Mouse (Mus musculus): Measurements from ENCODE around the gene Casz1. TPM values are rescaled to one million over a fixed set of nuclear protein-coding genes. Genes with fewer than 3 reads are reported as not detected.

Gene Casz1
- polyA plus RNA-seq, 1 experiment, result 0.03 TPM

DNA sequence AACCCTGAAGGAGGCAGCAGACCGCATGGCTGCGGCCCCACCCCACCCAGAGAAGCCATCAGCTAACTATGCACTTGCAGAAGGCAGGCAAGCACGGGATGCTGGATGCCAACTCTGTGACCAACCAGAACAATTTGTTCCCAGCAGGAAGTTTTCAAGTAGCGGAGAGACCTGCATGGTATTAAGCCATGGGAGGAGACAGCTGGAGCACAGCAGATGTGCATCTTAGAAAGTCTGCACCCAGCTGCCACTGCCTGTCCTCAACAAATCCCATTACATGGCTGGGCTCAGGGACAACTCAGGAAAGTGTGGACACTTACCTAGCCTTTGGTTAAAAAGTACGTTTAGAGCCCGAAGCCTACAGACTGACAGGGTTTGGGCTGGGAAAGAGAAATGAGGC, 178.0 kb downstream of the Casz1 start:
- H3K36me3 ChIP-seq (ENCODE audit: control insufficient read depth), result peaks cover 11% of the 10 kb centered on the region
- H3K27me3 ChIP-seq (ENCODE audit: control insufficient read depth), result no peaks in the 10 kb centered on the region
- H3K4me1 ChIP-seq (ENCODE audit: control insufficient read depth), result peaks cover 1% of the 10 kb centered on the region
- no peaks in the 10 kb centered on the region for H3K9me3 ChIP-seq (ENCODE audit: control insufficient read depth, low read length)
- H3K4me3 ChIP-seq (replicated peaks), result no peak overlapping the region
- TF ChIP-seq GATA1 (IDR thresholded peaks at IDR 0.05; ENCODE audit: low read length), result no peak
- no peak for TF ChIP-seq TAL1 (IDR thresholded peaks at IDR 0.05; ENCODE audit: low read length)

DNA sequence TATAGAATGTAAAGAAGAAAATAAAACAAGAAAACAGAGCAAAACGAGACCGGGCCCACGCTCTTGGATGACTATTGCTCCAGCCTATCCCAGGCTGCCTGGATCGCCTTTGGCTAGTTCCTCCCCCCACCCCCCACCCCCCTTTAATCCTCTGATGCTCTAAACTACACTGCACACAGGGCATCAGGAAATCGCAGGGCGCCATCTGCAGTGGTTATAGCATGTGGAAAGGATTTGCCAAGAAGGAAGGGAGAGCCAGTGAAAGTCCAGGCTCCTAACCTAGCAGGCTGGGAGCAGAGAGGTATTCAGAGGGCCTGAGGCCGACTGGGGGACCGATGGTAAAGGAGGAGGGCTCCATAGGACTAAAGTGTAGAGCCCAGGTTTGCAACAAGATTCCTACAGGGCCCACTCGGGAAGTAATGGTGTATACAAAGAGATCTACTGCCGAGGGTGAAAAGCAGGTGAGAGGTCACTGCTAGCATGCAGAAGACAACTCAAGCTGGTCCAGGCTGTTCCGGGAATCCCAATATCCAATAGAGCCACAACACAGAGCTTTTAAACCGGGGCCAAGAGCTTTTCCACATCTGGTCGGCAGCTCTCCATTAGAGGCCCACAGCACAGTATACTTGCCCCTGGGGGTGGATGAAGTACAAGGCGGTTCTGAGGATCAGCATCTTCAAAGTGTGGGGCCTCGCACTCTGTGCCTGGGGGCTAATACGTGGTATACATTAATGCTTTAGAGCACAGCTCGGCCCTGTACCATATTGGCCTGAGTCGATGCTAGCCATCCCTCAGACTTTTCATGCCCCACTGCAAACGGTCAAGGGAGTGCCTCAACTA, 180.7 kb downstream of the Casz1 start:
- Histone ChIP-seq H3K4me1 (ENCODE audit: control insufficient read depth) (peaks cover 8% of the 10 kb centered on the region), H3K27me3 (ENCODE audit: control insufficient read depth) (no peaks in the 10 kb centered on the region), H3K9me3 (ENCODE audit: control insufficient read depth, low read length) (no peaks in the 10 kb centered on the region), H3K4me3 (replicated peaks) (no peak overlapping the region), H3K36me3 (ENCODE audit: control insufficient read depth) (peaks cover 11% of the 10 kb centered on the region)
- TF ChIP-seq TAL1 (IDR thresholded peaks at IDR 0.05; ENCODE audit: low read length) (no peak), GATA1 (IDR thresholded peaks at IDR 0.05; ENCODE audit: low read length) (no peak)

DNA sequence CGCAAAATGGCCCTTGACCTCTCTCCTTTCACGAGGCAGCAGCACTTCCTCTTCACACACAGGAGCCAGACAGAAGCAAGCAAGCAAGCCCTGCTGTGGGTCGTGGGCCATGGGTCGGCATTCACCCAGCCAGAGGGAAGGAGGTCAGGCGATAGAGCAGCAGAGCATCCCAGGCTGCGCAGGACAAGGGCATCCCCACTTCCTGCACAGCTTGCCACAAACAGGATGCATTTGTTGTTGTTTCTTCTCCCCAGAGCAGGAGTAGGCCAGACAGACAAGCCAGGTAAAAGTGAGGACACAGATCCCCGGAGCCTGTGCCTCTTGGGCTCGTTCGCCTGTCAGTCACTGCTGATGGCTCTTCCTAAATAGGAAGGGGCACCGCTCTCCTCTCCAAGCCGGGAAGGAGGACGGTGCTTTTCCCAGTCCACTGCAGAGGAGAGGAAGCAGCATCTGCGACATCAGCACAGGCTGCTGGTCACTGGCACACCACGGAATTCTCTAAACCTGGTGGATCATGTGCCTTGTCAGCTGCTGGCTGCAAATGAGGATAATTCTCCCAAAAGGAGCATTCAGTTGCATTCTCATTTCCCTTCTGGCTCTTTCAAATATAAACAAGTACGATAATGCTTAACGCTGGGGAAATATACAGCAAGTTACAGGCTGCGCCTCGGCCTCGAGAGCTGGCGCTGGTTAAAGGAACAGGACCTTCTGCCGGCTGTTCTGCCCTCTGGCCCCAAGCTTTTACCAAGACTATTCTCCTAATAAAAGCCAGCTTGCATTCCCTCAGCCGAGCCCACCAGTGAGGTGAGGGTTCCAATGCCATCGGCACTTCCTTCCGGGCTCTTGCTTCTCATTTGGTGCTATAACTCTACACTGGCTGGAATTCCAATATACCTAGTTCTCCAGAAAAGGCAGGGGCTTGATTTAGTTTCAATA, 181.6 kb downstream of the Casz1 start:
- Histone ChIP-seq H3K4me3 (replicated peaks) (no peak overlapping the region), H3K36me3 (ENCODE audit: control insufficient read depth) (peaks cover 11% of the 10 kb centered on the region), H3K9me3 (ENCODE audit: control insufficient read depth, low read length) (no peaks in the 10 kb centered on the region), H3K27me3 (ENCODE audit: control insufficient read depth) (no peaks in the 10 kb centered on the region), H3K4me1 (ENCODE audit: control insufficient read depth) (peaks cover 8% of the 10 kb centered on the region)
- TF ChIP-seq TAL1 (IDR thresholded peaks at IDR 0.05; ENCODE audit: low read length), result no peak

DNA sequence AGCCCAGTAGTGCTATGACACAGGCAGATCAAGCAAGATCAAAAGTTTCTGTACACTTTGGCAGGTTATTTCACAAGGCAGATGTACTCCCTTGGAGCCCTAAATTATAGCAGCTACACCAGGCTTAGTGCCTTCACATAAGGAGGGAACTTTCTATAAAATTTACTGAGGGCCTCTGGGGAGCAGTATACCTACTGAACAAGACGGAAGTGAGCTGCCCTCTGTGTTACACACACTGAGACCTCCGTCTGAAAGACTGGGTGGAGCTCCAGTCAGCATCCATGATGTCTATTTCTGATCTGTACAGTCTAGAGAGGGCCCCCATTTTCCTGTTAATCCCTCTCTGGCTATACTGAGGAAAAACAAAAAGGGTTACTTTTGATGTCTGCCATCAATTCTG, 185.8 kb downstream of the Casz1 start:
- peaks cover 8% of the 10 kb centered on the region for H3K4me1 ChIP-seq (ENCODE audit: control insufficient read depth)
- no peak overlapping the region for H3K4me3 ChIP-seq (replicated peaks)
- H3K9me3 ChIP-seq (ENCODE audit: control insufficient read depth, low read length), result no peaks in the 10 kb centered on the region
- no peaks in the 10 kb centered on the region; the same call in 1 of the 2 replicates for H3K36me3 ChIP-seq (ENCODE audit: control insufficient read depth)
- H3K27me3 ChIP-seq (ENCODE audit: control insufficient read depth), result no peaks in the 10 kb centered on the region
- no peak for TF ChIP-seq TAL1 (IDR thresholded peaks at IDR 0.05; ENCODE audit: low read length)
- TF ChIP-seq GATA1 (IDR thresholded peaks at IDR 0.05; ENCODE audit: low read length), result no peak

DNA sequence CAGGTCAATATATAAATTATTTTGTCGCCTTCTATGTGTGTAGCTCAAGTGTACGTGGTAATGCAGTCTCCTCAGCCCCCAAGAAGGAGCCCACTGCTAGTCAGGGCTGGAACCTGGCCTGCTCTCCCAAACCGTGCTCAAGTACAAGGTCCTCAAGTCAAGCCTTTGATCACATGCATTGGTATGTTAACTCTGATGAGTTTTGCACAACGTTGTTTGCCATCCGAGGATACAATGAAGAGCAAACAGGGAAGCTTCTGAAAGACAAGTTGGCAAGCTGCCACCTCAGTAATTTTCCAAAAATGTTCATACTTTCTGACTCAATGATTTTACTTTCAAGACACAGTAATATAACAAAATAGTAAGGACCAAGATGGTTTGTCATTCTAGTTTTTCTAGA, 189.7 kb downstream of the Casz1 start:
- TF ChIP-seq TAL1 (IDR thresholded peaks at IDR 0.05; ENCODE audit: low read length) (no peak), GATA1 (IDR thresholded peaks at IDR 0.05; ENCODE audit: low read length) (no peak)
- peaks cover 4% of the 10 kb centered on the region for H3K36me3 ChIP-seq (ENCODE audit: control insufficient read depth)
- H3K9me3 ChIP-seq (ENCODE audit: control insufficient read depth, low read length), result no peaks in the 10 kb centered on the region
- H3K27me3 ChIP-seq (ENCODE audit: control insufficient read depth), result no peaks in the 10 kb centered on the region
- no peaks in the 10 kb centered on the region for H3K4me1 ChIP-seq (ENCODE audit: control insufficient read depth)
- no peak overlapping the region for H3K4me3 ChIP-seq (replicated peaks)

DNA sequence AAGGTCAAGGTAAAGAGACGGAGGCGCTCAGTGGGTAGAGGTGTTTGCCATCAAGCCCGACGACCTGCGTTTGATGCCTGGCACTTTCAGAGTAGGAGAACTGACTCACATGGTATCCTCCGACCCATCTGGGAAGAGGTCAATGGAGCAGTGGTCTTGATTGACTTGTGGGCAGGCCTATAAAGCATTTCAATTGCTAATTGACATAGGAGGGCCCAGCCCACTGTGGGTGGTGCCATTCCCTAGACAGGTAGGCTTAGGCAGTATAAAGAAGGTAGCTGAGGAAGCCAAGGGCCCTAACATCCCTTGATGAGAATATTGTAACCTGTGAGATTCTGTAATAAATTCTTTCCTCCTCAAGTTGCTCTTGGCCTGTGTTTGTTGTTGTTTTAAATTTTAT, 196.5 kb downstream of the Casz1 start:
- Histone ChIP-seq H3K4me1 (ENCODE audit: control insufficient read depth) (no peaks in the 10 kb centered on the region), H3K9me3 (ENCODE audit: control insufficient read depth, low read length) (no peaks in the 10 kb centered on the region), H3K27me3 (ENCODE audit: control insufficient read depth) (no peaks in the 10 kb centered on the region), H3K4me3 (replicated peaks) (no peak overlapping the region), H3K36me3 (ENCODE audit: control insufficient read depth) (peaks cover 4% of the 10 kb centered on the region)
- TF ChIP-seq TAL1 (IDR thresholded peaks at IDR 0.05; ENCODE audit: low read length) (no peak), GATA1 (IDR thresholded peaks at IDR 0.05; ENCODE audit: low read length) (no peak)

DNA sequence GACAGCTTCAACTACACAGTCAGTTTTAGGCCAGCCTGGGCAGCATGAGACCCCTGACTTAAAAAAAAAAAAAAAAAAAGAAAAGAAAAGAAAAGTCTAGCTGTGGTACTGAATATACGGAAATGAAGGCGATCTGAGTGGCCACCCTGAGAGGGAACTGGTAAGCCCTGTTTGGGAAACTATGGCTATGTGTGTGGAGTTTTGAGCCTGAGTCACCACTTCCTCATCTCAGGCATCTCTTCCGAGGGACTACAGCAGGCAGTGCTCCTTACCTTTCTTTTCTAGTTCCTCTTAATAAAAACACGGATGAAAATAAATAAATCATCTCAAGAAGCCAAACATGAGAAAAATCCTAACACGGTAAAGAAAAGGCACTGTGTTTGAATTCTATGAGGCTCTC, 197.3 kb downstream of the Casz1 start:
- Histone ChIP-seq H3K4me3 (replicated peaks) (no peak overlapping the region), H3K36me3 (ENCODE audit: control insufficient read depth) (peaks cover 4% of the 10 kb centered on the region), H3K27me3 (ENCODE audit: control insufficient read depth) (no peaks in the 10 kb centered on the region), H3K9me3 (ENCODE audit: control insufficient read depth, low read length) (peaks cover 3% of the 10 kb centered on the region), H3K4me1 (ENCODE audit: control insufficient read depth) (no peaks in the 10 kb centered on the region)
- no peak for TF ChIP-seq GATA1 (IDR thresholded peaks at IDR 0.05; ENCODE audit: low read length)
- TF ChIP-seq TAL1 (IDR thresholded peaks at IDR 0.05; ENCODE audit: low read length), result no peak

DNA sequence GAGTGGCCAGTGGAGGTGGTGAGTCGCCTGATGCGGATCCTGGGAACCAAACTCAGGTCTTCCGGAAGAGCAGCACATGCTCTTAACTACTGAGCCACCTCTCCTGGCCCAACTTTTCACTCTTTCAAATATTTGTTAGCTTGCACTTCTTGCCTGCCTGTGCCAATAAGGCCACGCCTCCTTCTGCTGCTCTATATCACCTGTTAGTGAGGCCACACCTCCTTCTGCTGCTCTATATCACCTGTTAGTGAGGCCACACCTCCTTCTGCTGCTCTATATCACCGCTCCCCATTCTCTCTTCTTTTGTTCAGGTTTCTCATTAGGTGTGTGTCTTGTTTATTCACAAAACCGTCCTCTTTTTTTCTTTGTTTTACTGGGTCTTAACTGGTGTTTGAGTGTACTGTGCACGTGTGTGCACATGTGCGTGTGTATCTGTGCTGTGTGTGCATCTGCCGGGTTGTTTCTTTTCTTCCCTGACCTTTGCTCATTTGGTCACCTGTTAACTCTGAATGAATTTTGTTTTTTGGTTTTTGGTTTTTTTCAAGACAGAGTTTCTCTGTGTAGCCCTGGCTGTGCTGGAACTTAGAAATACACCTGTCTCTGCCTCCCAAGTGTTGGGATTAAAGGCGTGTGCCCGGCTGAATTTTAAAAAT, 198.3 kb downstream of the Casz1 start:
- Histone ChIP-seq H3K4me3 (replicated peaks) (no peak overlapping the region), H3K4me1 (ENCODE audit: control insufficient read depth) (no peaks in the 10 kb centered on the region), H3K9me3 (ENCODE audit: control insufficient read depth, low read length) (peaks cover 3% of the 10 kb centered on the region), H3K27me3 (ENCODE audit: control insufficient read depth) (no peaks in the 10 kb centered on the region), H3K36me3 (ENCODE audit: control insufficient read depth) (peaks cover 4% of the 10 kb centered on the region)
- TF ChIP-seq GATA1 (IDR thresholded peaks at IDR 0.05; ENCODE audit: low read length) (no peak), TAL1 (IDR thresholded peaks at IDR 0.05; ENCODE audit: low read length) (no peak)

Other genes with a start within 250 kb of the Casz1 start
- gene Exosc10, start 246.0 kb upstream of the Casz1 start, polyA plus RNA-seq (2012), result 2.9 and 3.1 TPM in 2 replicates
- gene Srm, start 212.9 kb upstream of the Casz1 start, polyA plus RNA-seq (2012), result 3.4 and 4.3 TPM in 2 replicates
- 0.06 and 0.12 TPM in 2 replicates for gene Masp2, start 201.9 kb upstream of the Casz1 start, polyA plus RNA-seq (2012)
- gene Tardbp, start 177.4 kb upstream of the Casz1 start, polyA plus RNA-seq (2012), result 2.2 and 3.0 TPM in 2 replicates
- gene Gm572, start 161.1 kb upstream of the Casz1 start, polyA plus RNA-seq (2012), result not detected in 2 replicates